Mouse (Mus musculus) G1E (cell line): ENCODE measurements around the gene Ago4.

Experiments
- CTCF ChIP-seq: IDR thresholded peaks from 2 replicates; pipeline ENCODE4 v1.5.1; 2012; ENCODE audit warnings: low read depth, low read length, inconsistent platforms, mixed read lengths
- GATA1 ChIP-seq: IDR thresholded peaks from 2 replicates; pipeline ENCODE4 v1.6.1; 2012; ENCODE audit warnings: borderline replicate concordance, low read length, inconsistent platforms, mixed read lengths
- GATA2 ChIP-seq: IDR thresholded peaks from 2 replicates; pipeline ENCODE4 v1.6.1; 2012; ENCODE audit warnings: low read depth, low read length, inconsistent platforms, borderline replicate concordance
- TAL1 ChIP-seq: conservative IDR thresholded peaks from 2 replicates; pipeline ENCODE4 v1.6.1; 2012; ENCODE audit warnings: low read depth, low read length, inconsistent platforms, mixed read lengths

DNA sequence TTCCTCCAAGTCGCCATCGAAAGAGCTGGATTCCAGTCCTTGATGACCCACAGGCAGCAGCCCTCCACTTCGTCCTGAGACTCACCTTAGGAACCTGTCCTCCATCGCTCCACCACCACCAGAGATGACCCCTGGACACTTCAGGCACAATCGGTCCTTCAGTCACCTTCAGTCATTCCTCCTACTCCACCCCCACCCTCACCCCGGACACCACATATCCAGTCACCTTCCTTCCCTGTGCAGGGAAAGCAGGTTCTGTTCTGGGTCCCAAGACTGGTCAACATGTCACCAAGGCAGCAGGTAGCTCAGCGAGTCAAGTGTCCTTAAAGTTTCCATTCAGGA is 428 bp upstream of the Ago4 start:
- TF ChIP-seq CTCF (no peak), GATA1 (no peak), TAL1 (no peak), GATA2 (no peak)
